Mouse (Mus musculus): Measurements from ENCODE around the gene Olfr746.

The Olfr746 gene

DNA sequence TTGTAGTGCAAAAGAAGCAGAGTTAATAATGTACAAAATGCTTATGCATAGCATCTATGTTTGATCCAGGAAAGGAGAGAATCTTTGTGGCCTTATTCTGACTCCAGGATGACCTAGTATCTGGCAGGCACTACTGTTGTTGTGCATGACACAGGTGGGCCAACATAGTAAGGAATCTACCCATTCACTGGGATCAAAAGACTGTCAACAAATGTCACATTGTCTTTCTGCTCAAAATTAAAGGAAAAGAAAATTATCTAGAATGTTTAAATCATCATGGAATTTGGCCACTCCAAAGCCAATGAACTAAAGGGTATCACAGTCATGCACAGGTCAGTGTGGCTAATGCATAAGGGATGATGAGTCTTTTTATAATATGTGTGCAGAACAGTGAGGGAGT is at the start of gene Olfr746:
Gene Olfr746 (plus strand): TSS at position 301 of the 400 bp plus-strand sequence.
- no peak for DNase-seq (ENCODE audit: low spot score)

GRCm38 (mm10) chr14:50614579-50614978 is 32.3 kb upstream of the Olfr746 start, which contains the start of gene Olfr744:
TSS of gene Olfr744 (plus strand) at chr14:50614879.
- no peak for DNase-seq (ENCODE audit: low spot score)

- no peak for DNase-seq (ENCODE audit: low spot score)
Measured at GRCm38 (mm10) chr14:50639088-50639487, 7.8 kb upstream of the Olfr746 start, which contains the start of gene Olfr745. TSS of gene Olfr745 (plus strand) at chr14:50639388.

GRCm38 (mm10) chr14:50693106-50693505 is 46.2 kb downstream of the Olfr746 start, which contains the start of gene Olfr747:
TSS of gene Olfr747 (minus strand) at chr14:50693206.
- DNase-seq (ENCODE audit: low spot score), result no peak

Measured in T-cell, adult 2 months (primary cell).